Mouse (Mus musculus): ENCODE data around the gene Cst10. TPM values are rescaled to one million over a fixed set of nuclear protein-coding genes. Genes with fewer than 3 reads are reported as not detected.

Cst10 gene
- not detected for total RNA-seq (2021)

GRCm38 (mm10) chr2:149404757-149405156 lies at the start of gene Cst10:
Gene Cst10, plus strand, starts transcription at chr2:149405057.
- intact Hi-C loops (cut with DNase I) = no loop called here
- no peak for DNase-seq

DNA sequence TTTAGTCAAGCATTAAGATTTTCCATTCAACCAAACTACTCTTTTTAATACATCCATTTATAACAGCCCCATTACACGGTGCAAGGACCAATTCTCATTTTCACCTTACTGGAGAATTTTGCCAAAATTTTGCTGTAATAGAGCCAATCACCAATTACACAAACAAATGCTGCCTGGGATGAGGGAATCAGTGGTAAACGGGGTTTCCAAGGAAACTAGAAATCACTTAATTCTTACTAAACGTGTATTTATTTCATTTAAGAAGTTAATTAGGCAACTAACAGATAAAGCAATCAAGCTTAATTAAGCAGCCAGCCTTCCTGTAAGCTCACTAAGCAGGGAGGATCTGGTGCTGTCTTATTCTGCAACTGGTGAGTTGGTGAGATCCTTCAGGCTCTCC lies 11.9 kb upstream of the Cst10 start:
- intact Hi-C loops (cut with DNase I) = no loop called here

GRCm38 (mm10) chr2:149422564-149422963 lies 17.7 kb downstream of the Cst10 start:
- DNase-seq = no peak
- intact Hi-C loops (cut with DNase I) = loop anchor here (2.0 to 5.0 kb wide), 2 partner anchors 600 to 676 kb away; no protein-coding TSS in a partner anchor

More for the DNA sequence above, 11.9 kb upstream of the Cst10 start:
- no peak for DNase-seq

Data from heart, postnatal 36 days (tissue).